Comparison of ENCODE assay signal across 21 mouse cellular contexts in the genomic region with DNA sequence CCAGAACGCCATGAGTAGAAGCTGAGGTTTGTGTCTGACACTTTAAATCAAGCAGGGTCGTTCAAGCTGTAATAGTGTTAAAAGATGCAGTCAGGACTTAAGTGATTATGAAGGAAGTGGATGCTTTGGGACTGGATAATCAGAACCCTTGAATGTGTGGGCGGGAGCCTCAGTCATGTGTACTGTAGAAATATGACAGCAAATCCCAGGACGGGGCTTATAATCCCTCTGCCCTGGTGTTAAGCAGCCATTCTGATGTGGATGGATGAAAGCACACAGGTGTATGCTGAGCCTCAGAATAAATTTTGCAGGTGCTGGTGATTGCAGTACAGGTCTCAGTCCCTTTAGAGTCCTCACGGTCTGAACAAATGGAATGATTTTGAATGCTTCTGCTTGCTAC.
A peak's percentile ranks its signal among the peaks of the same experiment; 100 is the strongest.
DNase-seq lines count a peak whose midpoint lies in the region; ATAC-seq and TF ChIP-seq lines count a peak whose summit lies in the region.
"Had no signal": no experiment of that assay in that cellular context is flagged by ENCODE, and none has a peak within 500 bp of the region (broad histone marks: within the 10 kb centered on the region; RNA-seq: fewer than 3 reads in every experiment).

No protein-coding gene starts in this region.

- ATAC-seq in forebrain, postnatal 0 days, result peak; percentile 50
- ATAC-seq in forebrain, embryonic 13.5 days, result no peak
- ATAC-seq in midbrain, embryonic 14.5 days (ENCODE audit: low FRiP score, low TSS enrichment), result no peak
- no peak for ATAC-seq in midbrain, embryonic 16.5 days
- ATAC-seq in frontal cortex, adult (ENCODE audit: low TSS enrichment), result no peak
- ATAC-seq: inflammation-experienced regulatory T-cells, adult 6 months; intestine, postnatal 0 days had no signal

- no peaks in the 10 kb centered on the region for H3K36me3 ChIP-seq in forebrain, postnatal 0 days (ENCODE audit: insufficient read depth)
- H3K36me3 ChIP-seq in forebrain, embryonic 13.5 days (ENCODE audit: poor library complexity, severe bottlenecking), result no peaks in the 10 kb centered on the region
- H3K36me3 ChIP-seq in midbrain, embryonic 14.5 days (ENCODE audit: control insufficient read depth, insufficient read depth, low read length), result no peaks in the 10 kb centered on the region
- no peaks in the 10 kb centered on the region for H3K36me3 ChIP-seq in midbrain, embryonic 16.5 days (ENCODE audit: control insufficient read depth, insufficient read depth, low read length)
- H3K36me3 ChIP-seq: embryonic facial prominence, embryonic 12.5 days; heart, embryonic 10.5 days had no signal

- H3K4me3 ChIP-seq in forebrain, postnatal 0 days (ENCODE audit: low read depth, low read length), result no peak overlapping the region
- H3K4me3 ChIP-seq in forebrain, embryonic 13.5 days, result no peak overlapping the region
- no peak overlapping the region for H3K4me3 ChIP-seq in midbrain, embryonic 14.5 days (replicated peaks; ENCODE audit: low read depth, low read length)
- H3K4me3 ChIP-seq in midbrain, embryonic 16.5 days (ENCODE audit: low read depth, low read length), result no peak overlapping the region
- H3K4me3 ChIP-seq: embryonic facial prominence, embryonic 12.5 days; heart, embryonic 10.5 days had no signal

- no peak for TF ChIP-seq CTCF in forebrain, postnatal 0 days (IDR thresholded peaks at IDR 0.05; ENCODE audit: low read depth)
- no peak for TF ChIP-seq CTCF in brain, embryonic 14.5 days (IDR thresholded peaks at IDR 0.05; ENCODE audit: borderline replicate concordance, extremely low read depth, insufficient read depth, insufficient read length)

- no peaks in the 10 kb centered on the region for H3K9me3 ChIP-seq in forebrain, postnatal 0 days (ENCODE audit: low read length)
- no peaks in the 10 kb centered on the region for H3K9me3 ChIP-seq in forebrain, embryonic 13.5 days (replicated peaks)
- no peaks in the 10 kb centered on the region for H3K9me3 ChIP-seq in midbrain, embryonic 14.5 days (ENCODE audit: control insufficient read depth, low read length)
- no peaks in the 10 kb centered on the region for H3K9me3 ChIP-seq in midbrain, embryonic 16.5 days (replicated peaks; ENCODE audit: control insufficient read depth, low read length, poor library complexity, severe bottlenecking)
- H3K9me3 ChIP-seq: embryonic facial prominence, embryonic 12.5 days; heart, embryonic 10.5 days had no signal

- H3K4me1 ChIP-seq in forebrain, postnatal 0 days (ENCODE audit: insufficient read depth), result no peaks in the 10 kb centered on the region
- no peaks in the 10 kb centered on the region for H3K4me1 ChIP-seq in forebrain, embryonic 13.5 days
- H3K4me1 ChIP-seq in midbrain, embryonic 14.5 days (ENCODE audit: control insufficient read depth, insufficient read depth, low read length), result no peaks in the 10 kb centered on the region
- no peaks in the 10 kb centered on the region for H3K4me1 ChIP-seq in midbrain, embryonic 16.5 days (ENCODE audit: control insufficient read depth, insufficient read depth, low read length)
- H3K4me1 ChIP-seq: embryonic facial prominence, embryonic 12.5 days had no signal

- H3K27me3 ChIP-seq in forebrain, postnatal 0 days (ENCODE audit: insufficient read depth, low read length), result no peaks in the 10 kb centered on the region
- no peaks in the 10 kb centered on the region for H3K27me3 ChIP-seq in forebrain, embryonic 13.5 days
- H3K27me3 ChIP-seq in midbrain, embryonic 14.5 days (ENCODE audit: control insufficient read depth, insufficient read depth, low read length), result no peaks in the 10 kb centered on the region
- no peaks in the 10 kb centered on the region for H3K27me3 ChIP-seq in midbrain, embryonic 16.5 days (ENCODE audit: control insufficient read depth, insufficient read depth, low read depth, low read length)
- H3K27me3 ChIP-seq: embryonic facial prominence, embryonic 12.5 days had no signal

- WGBS in forebrain, postnatal 0 days, result 61% methylated on average over 5 of the region's 5 CpGs
- WGBS in forebrain, embryonic 13.5 days, result 81% methylated on average over 5 of the region's 5 CpGs
- 72% methylated on average over 5 of the region's 5 CpGs for WGBS in midbrain, embryonic 14.5 days
- WGBS in midbrain, embryonic 16.5 days, result 67% methylated on average over 5 of the region's 5 CpGs

- H3K9ac ChIP-seq in forebrain, postnatal 0 days, result no peak overlapping the region
- no peak overlapping the region for H3K9ac ChIP-seq in forebrain, embryonic 13.5 days
- H3K9ac ChIP-seq in midbrain, embryonic 14.5 days (replicated peaks; ENCODE audit: low read length), result no peak overlapping the region
- no peak overlapping the region for H3K9ac ChIP-seq in midbrain, embryonic 16.5 days (ENCODE audit: low read depth, low read length)
- H3K9ac ChIP-seq: embryonic facial prominence, embryonic 12.5 days; hindbrain, embryonic 14.5 days had no signal

- no peak overlapping the region for H3K27ac ChIP-seq in forebrain, postnatal 0 days (ENCODE audit: low read depth, low read length)
- no peak overlapping the region for H3K27ac ChIP-seq in forebrain, embryonic 13.5 days
- H3K27ac ChIP-seq in midbrain, embryonic 14.5 days (replicated peaks; ENCODE audit: low read depth, low read length), result no peak overlapping the region
- no peak overlapping the region for H3K27ac ChIP-seq in midbrain, embryonic 16.5 days (ENCODE audit: low read length)
- H3K27ac ChIP-seq: embryonic facial prominence, embryonic 12.5 days; heart, embryonic 10.5 days; hindbrain, embryonic 14.5 days had no signal

- no peak for TF ChIP-seq POLR2A in brain, embryonic 14.5 days (IDR thresholded peaks at IDR 0.05; ENCODE audit: borderline replicate concordance, extremely low read depth, insufficient read depth, insufficient read length, poor library complexity, severe bottlenecking)

- H3K4me2 ChIP-seq in forebrain, postnatal 0 days (ENCODE audit: low read depth), result no peak overlapping the region
- H3K4me2 ChIP-seq in forebrain, embryonic 13.5 days, result no peak overlapping the region
- H3K4me2 ChIP-seq in midbrain, embryonic 14.5 days (ENCODE audit: low read length), result no peak overlapping the region
- no peak overlapping the region for H3K4me2 ChIP-seq in midbrain, embryonic 16.5 days (ENCODE audit: low read length)
- H3K4me2 ChIP-seq: embryonic facial prominence, embryonic 12.5 days; hindbrain, embryonic 14.5 days had no signal

- peak; percentile 9 for DNase-seq in forebrain, postnatal 0 days
- DNase-seq in midbrain, embryonic 14.5 days, result peak; percentile 21
- peak; percentile 24 for DNase-seq in brain, embryonic 14.5 days (ENCODE audit: low read depth)
- peak; percentile 16 for DNase-seq in retina, embryonic 14.5 days (ENCODE audit: low spot score)
- DNase-seq: adrenal gland, adult 2 months; adrenal gland, postnatal 25 days; cerebellum, adult 8-10 months; cerebellum, postnatal 14 days; embryo, embryonic 11 days; gastrocnemius, postnatal 10 days; heart, adult 18-20 months; heart, postnatal 10 days; heart, postnatal 4 days had no signal
